Mouse (Mus musculus): ENCODE measurements at regions not wholly inside any gene's neighbourhood (a gene's known extent, or its start where the extent isn't known, plus 50 kb on each side); places are given as distances from the start of the nearest gene placed in this dataset.

- Histone ChIP-seq H3K36me3 (ENCODE audit: insufficient read depth) (no peaks in the 10 kb centered on the region), H3K4me2 (no peak overlapping the region), H3K4me3 (ENCODE audit: low read depth, low read length) (no peak overlapping the region), H3K4me1 (ENCODE audit: insufficient read depth) (no peaks in the 10 kb centered on the region), H3K27ac (ENCODE audit: low read depth) (no peak overlapping the region), H3K9me3 (ENCODE audit: low read depth, low read length) (no peaks in the 10 kb centered on the region), H3K9ac (no peak overlapping the region), H3K27me3 (ENCODE audit: insufficient read depth, low read length) (no peaks in the 10 kb centered on the region)
- WGBS = 66% methylated on average over 12 of the region's 12 CpGs
- TF ChIP-seq CTCF (IDR thresholded peaks at IDR 0.05; ENCODE audit: low read depth) = no peak
- no peak for ATAC-seq (ENCODE audit: insufficient read depth)
- DNase-seq = no peak
Measured at GRCm38 (mm10) chr6:127237168-127237567, 85.2 kb upstream of the Ccnd2 start.

- Histone ChIP-seq H3K9ac (no peak overlapping the region), H3K36me3 (ENCODE audit: insufficient read depth) (no peaks in the 10 kb centered on the region), H3K4me1 (ENCODE audit: insufficient read depth) (no peaks in the 10 kb centered on the region), H3K9me3 (ENCODE audit: low read depth, low read length) (no peaks in the 10 kb centered on the region), H3K27ac (ENCODE audit: low read depth) (no peak overlapping the region), H3K4me3 (ENCODE audit: low read depth, low read length) (no peak overlapping the region), H3K27me3 (ENCODE audit: insufficient read depth, low read length) (no peaks in the 10 kb centered on the region), H3K4me2 (no peak overlapping the region)
- no peak for ATAC-seq (ENCODE audit: insufficient read depth)
- 69% methylated on average over 12 of the region's 12 CpGs for WGBS
- no peak for DNase-seq
- no peak for TF ChIP-seq CTCF (IDR thresholded peaks at IDR 0.05; ENCODE audit: low read depth)
Measured at GRCm38 (mm10) chr6:127239529-127240471, 87.8 kb upstream of the Ccnd2 start.

GRCm38 (mm10) chr6:127240472-127241375 lies 88.7 kb upstream of the Ccnd2 start:
- H3K27ac ChIP-seq (ENCODE audit: low read depth) = no peak overlapping the region
- no peaks in the 10 kb centered on the region for H3K27me3 ChIP-seq (ENCODE audit: insufficient read depth, low read length)
- DNase-seq (no peak), ATAC-seq (ENCODE audit: insufficient read depth) (no peak)
- H3K4me2 ChIP-seq = no peak overlapping the region
- H3K9ac ChIP-seq = no peak overlapping the region
- H3K4me3 ChIP-seq (ENCODE audit: low read depth, low read length) = no peak overlapping the region
- no peaks in the 10 kb centered on the region for H3K36me3 ChIP-seq (ENCODE audit: insufficient read depth)
- TF ChIP-seq CTCF (IDR thresholded peaks at IDR 0.05; ENCODE audit: low read depth) = no peak
- H3K4me1 ChIP-seq (ENCODE audit: insufficient read depth) = no peaks in the 10 kb centered on the region
- H3K9me3 ChIP-seq (ENCODE audit: low read depth, low read length) = no peaks in the 10 kb centered on the region
- 86% methylated on average over 19 of the region's 19 CpGs for WGBS

GRCm38 (mm10) chr6:127241693-127242425 lies 89.9 kb upstream of the Ccnd2 start:
- 56% methylated on average over 14 of the region's 14 CpGs for WGBS
- no peak for TF ChIP-seq CTCF (IDR thresholded peaks at IDR 0.05; ENCODE audit: low read depth)
- no peaks in the 10 kb centered on the region for H3K4me1 ChIP-seq (ENCODE audit: insufficient read depth)
- H3K9ac ChIP-seq = no peak overlapping the region
- no peak overlapping the region for H3K4me2 ChIP-seq
- H3K27ac ChIP-seq (ENCODE audit: low read depth) = no peak overlapping the region
- ATAC-seq (ENCODE audit: insufficient read depth) (no peak), DNase-seq (no peak)
- no peak overlapping the region for H3K4me3 ChIP-seq (ENCODE audit: low read depth, low read length)
- H3K36me3 ChIP-seq (ENCODE audit: insufficient read depth) = no peaks in the 10 kb centered on the region
- H3K27me3 ChIP-seq (ENCODE audit: insufficient read depth, low read length) = no peaks in the 10 kb centered on the region
- no peaks in the 10 kb centered on the region for H3K9me3 ChIP-seq (ENCODE audit: low read depth, low read length)

- Histone ChIP-seq H3K27ac (ENCODE audit: low read depth) (no peak overlapping the region), H3K4me2 (no peak overlapping the region), H3K27me3 (ENCODE audit: insufficient read depth, low read length) (no peaks in the 10 kb centered on the region), H3K4me1 (ENCODE audit: insufficient read depth) (no peaks in the 10 kb centered on the region), H3K36me3 (ENCODE audit: insufficient read depth) (no peaks in the 10 kb centered on the region), H3K9me3 (ENCODE audit: low read depth, low read length) (no peaks in the 10 kb centered on the region), H3K9ac (no peak overlapping the region), H3K4me3 (ENCODE audit: low read depth, low read length) (no peak overlapping the region)
- ATAC-seq (ENCODE audit: insufficient read depth) (no peak), DNase-seq (no peak)
- TF ChIP-seq CTCF (IDR thresholded peaks at IDR 0.05; ENCODE audit: low read depth) = no peak
- 75% methylated on average over 2 of the region's 2 CpGs for WGBS
Measured at GRCm38 (mm10) chr6:127243032-127243431, 91.0 kb upstream of the Ccnd2 start.

GRCm38 (mm10) chr6:127245814-127246440 lies 93.9 kb upstream of the Ccnd2 start:
- 79% methylated on average over 4 of the region's 4 CpGs for WGBS
- H3K9me3 ChIP-seq (ENCODE audit: low read depth, low read length) = no peaks in the 10 kb centered on the region
- ATAC-seq (ENCODE audit: insufficient read depth) (no peak), DNase-seq (no peak)
- H3K4me2 ChIP-seq = no peak overlapping the region
- no peaks in the 10 kb centered on the region for H3K27me3 ChIP-seq (ENCODE audit: insufficient read depth, low read length)
- no peak overlapping the region for H3K9ac ChIP-seq
- no peak overlapping the region for H3K27ac ChIP-seq (ENCODE audit: low read depth)
- no peaks in the 10 kb centered on the region for H3K36me3 ChIP-seq (ENCODE audit: insufficient read depth)
- TF ChIP-seq CTCF (IDR thresholded peaks at IDR 0.05; ENCODE audit: low read depth) = no peak
- peaks cover 3% of the 10 kb centered on the region for H3K4me1 ChIP-seq (ENCODE audit: insufficient read depth)
- no peak overlapping the region for H3K4me3 ChIP-seq (ENCODE audit: low read depth, low read length)

Measured in lung, embryonic 14.5 days (tissue).